Mouse (Mus musculus) cerebellum, adult 2 months (tissue): ENCODE results near the gene Tmem179.

ENCODE experiments used
- CTCF ChIP-seq: fragments of 200-500 bp; IDR thresholded peaks from 2 replicates; pipeline ENCODE4 v1.5.1; 2011; ENCODE audit warnings: low read depth, mild to moderate bottlenecking, control low read depth, low read length, moderate library complexity, borderline replicate concordance; ENCODE audit not compliant: insufficient read depth
- POLR2A ChIP-seq: fragments of 200-500 bp; IDR thresholded peaks from 2 replicates; pipeline ENCODE4 v1.6.1; 2011; ENCODE audit warnings: low read length, control low read depth, borderline replicate concordance; ENCODE audit not compliant: insufficient read depth

GRCm38 (mm10) chr12:112554900-112555299, 38.4 kb upstream of the Tmem179 start:
- no peak for TF ChIP-seq POLR2A
- TF ChIP-seq CTCF = no peak
